Mouse (Mus musculus): Measurements from ENCODE around the gene Mrm3. TPM values are rescaled to one million over a fixed set of nuclear protein-coding genes. Genes with fewer than 3 reads are reported as not detected.

Mrm3 gene
- polyA plus RNA-seq, 1 experiment from 2014 or later = 24.7 TPM

- Histone ChIP-seq H3K4me2 (no peak overlapping the region), H3K36me3 (peaks cover 17% of the 10 kb centered on the region), H3K4me3 (replicated peaks) (no peak overlapping the region), H3K4me1 (0 out of 2 replicates have a peak, but pooled peaks cover 5% of the 10 kb centered on the region), H3K27ac (peak overlapping the region; percentile 44; the same call in 1 of the 2 replicates), H3K9me3 (no peaks in the 10 kb centered on the region), H3K9ac (no peak overlapping the region), H3K27me3 (replicated peaks) (no peaks in the 10 kb centered on the region)
- WGBS = 67% methylated on average over 4 of the region's 4 CpGs
- no peak for ATAC-seq (ENCODE audit: insufficient read depth, low FRiP score, low read depth)
Measured at GRCm38 (mm10) chr11:76253918-76254264, 10.4 kb downstream of the Mrm3 start.

GRCm38 (mm10) chr11:76255431-76256001 lies 12.0 kb downstream of the Mrm3 start:
- no peak overlapping the region for H3K27ac ChIP-seq
- H3K36me3 ChIP-seq = peaks cover 8% of the 10 kb centered on the region
- WGBS = 64% methylated on average over 4 of the region's 4 CpGs
- 0 out of 2 replicates have a peak, but pooled peaks cover 5% of the 10 kb centered on the region for H3K4me1 ChIP-seq
- H3K4me2 ChIP-seq = no peak overlapping the region
- no peaks in the 10 kb centered on the region for H3K27me3 ChIP-seq (replicated peaks)
- H3K9me3 ChIP-seq = no peaks in the 10 kb centered on the region
- H3K9ac ChIP-seq = no peak overlapping the region
- no peak overlapping the region for H3K4me3 ChIP-seq (replicated peaks)
- no peak for ATAC-seq (ENCODE audit: insufficient read depth, low FRiP score, low read depth)

- H3K36me3 ChIP-seq = peaks cover 3% of the 10 kb centered on the region; the same call in 1 of the 2 replicates
- H3K4me2 ChIP-seq = no peak overlapping the region
- no peaks in the 10 kb centered on the region for H3K27me3 ChIP-seq (replicated peaks)
- H3K4me1 ChIP-seq = 0 out of 2 replicates have a peak, but pooled peaks cover 5% of the 10 kb centered on the region
- no peaks in the 10 kb centered on the region for H3K9me3 ChIP-seq
- no peak for ATAC-seq (ENCODE audit: insufficient read depth, low FRiP score, low read depth)
- H3K4me3 ChIP-seq (replicated peaks) = no peak overlapping the region
- no peak overlapping the region for H3K27ac ChIP-seq
- no peak overlapping the region for H3K9ac ChIP-seq
- 42% methylated on average over 5 of the region's 5 CpGs for WGBS
Measured at GRCm38 (mm10) chr11:76256129-76256528, 12.6 kb downstream of the Mrm3 start.

GRCm38 (mm10) chr11:76257386-76257785 lies 13.9 kb downstream of the Mrm3 start:
- no peak overlapping the region for H3K27ac ChIP-seq
- H3K9me3 ChIP-seq = no peaks in the 10 kb centered on the region
- H3K36me3 ChIP-seq = peaks cover 3% of the 10 kb centered on the region; the same call in 1 of the 2 replicates
- H3K4me3 ChIP-seq (replicated peaks) = no peak overlapping the region
- no peak overlapping the region for H3K4me2 ChIP-seq
- 0 out of 2 replicates have a peak, but pooled peaks cover 5% of the 10 kb centered on the region for H3K4me1 ChIP-seq
- no peaks in the 10 kb centered on the region for H3K27me3 ChIP-seq (replicated peaks)
- no peak for ATAC-seq (ENCODE audit: insufficient read depth, low FRiP score, low read depth)
- no peak overlapping the region for H3K9ac ChIP-seq
- 73% methylated on average over 4 of the region's 4 CpGs for whole genome bisulfite sequencing

DNA sequence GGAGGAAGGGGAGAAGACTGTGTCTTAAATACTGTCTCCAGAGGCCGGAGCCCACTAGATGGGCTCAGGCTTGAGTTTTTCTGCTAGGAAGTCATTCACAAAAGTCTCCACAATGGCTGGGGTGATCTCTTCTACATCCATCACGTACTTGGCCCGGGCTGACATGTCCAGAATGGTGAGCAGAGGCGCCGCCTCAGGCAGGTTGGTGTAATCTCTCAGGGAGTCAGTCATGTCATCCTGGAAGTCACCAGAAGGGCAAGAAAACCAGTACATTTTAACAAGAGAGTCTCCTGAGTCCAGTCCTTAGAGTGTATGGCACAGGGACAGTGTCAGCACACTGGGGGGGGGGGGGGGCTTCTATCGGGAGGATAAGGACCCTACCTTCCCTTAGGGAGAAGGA lies 15.0 kb downstream of the Mrm3 start:
- H3K27me3 ChIP-seq (replicated peaks) = no peaks in the 10 kb centered on the region
- no peak overlapping the region for H3K27ac ChIP-seq
- 0 out of 2 replicates have a peak, but pooled peaks cover 9% of the 10 kb centered on the region for H3K4me1 ChIP-seq
- 72% methylated on average over 6 of the region's 6 CpGs for WGBS
- H3K9me3 ChIP-seq = no peaks in the 10 kb centered on the region
- H3K4me3 ChIP-seq (replicated peaks) = no peak overlapping the region
- H3K4me2 ChIP-seq = no peak overlapping the region
- ATAC-seq (ENCODE audit: insufficient read depth, low FRiP score, low read depth) = no peak
- H3K36me3 ChIP-seq = peaks cover 3% of the 10 kb centered on the region; the same call in 1 of the 2 replicates
- H3K9ac ChIP-seq = no peak overlapping the region

DNA sequence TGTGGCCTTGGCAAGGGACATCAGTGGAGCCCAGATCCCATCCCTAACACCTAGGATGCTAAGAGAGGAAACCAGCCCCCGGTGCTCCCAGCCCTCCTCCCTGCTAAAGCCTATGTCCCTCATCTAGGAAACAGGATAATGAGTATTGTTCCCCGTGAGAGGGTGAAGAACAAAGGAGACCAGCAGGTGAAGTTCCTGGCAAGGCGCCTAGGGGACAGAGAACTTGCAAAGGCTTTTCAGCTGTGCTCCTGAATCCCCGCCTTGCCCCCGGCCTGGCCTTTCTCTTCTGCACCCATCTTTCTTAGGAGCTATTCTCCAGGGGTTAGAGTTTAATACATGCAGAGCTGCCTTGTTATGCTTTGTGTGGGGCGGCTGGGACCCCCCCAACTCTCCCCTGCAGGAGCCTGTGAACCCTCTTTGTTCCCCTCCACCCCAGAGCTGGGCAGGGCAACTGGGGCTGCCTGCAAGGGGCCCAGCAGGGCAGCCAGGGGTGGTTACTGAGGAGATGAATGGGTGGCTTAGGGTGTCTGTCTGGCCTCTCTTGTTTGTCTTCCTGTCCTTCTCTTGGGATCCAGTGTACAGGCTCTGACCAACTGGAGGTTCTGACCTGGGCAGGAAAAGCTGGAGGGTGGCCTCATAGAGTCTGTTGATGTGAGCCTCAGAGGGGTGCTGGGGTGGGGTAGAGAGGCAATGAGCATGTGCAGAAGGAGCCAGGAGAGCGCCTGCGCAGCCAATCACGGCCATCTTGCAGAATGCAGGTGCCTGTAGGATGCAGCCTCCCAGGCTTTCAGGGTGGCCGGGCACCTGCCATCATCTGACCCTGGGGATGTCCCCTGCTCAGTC lies 16.9 kb downstream of the Mrm3 start:
- no peak overlapping the region for H3K4me3 ChIP-seq (replicated peaks)
- 65% methylated on average over 10 of the region's 10 CpGs for WGBS
- H3K27ac ChIP-seq = no peak overlapping the region
- no peak overlapping the region for H3K4me2 ChIP-seq
- no peak overlapping the region for H3K9ac ChIP-seq
- ATAC-seq (ENCODE audit: insufficient read depth, low FRiP score, low read depth) = no peak
- no peaks in the 10 kb centered on the region for H3K27me3 ChIP-seq (replicated peaks)
- H3K4me1 ChIP-seq = 0 out of 2 replicates have a peak, but pooled peaks cover 4% of the 10 kb centered on the region
- no peaks in the 10 kb centered on the region for H3K9me3 ChIP-seq
- peaks cover under 1% of the 10 kb centered on the region; the same call in 1 of the 2 replicates for H3K36me3 ChIP-seq

DNA sequence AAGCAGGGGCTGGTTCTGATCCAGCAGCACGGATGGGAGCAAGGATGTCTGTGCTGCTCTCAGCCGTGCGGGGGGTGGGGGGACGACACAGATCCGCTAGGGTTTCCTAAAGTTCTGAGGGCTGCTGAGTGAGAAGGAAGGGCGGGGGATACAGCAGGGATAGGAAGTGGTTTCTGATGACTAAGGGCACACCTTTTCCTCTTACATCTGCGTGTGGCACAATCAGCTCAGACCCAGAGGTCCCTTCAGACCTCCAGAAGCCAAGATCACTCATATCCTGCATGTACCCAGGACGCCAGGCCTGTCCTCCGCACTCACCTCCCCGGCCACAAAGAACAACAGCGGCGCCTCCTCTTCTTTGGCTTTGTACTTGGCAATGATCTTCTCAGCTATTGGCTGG lies 17.7 kb downstream of the Mrm3 start:
- no peaks in the 10 kb centered on the region; the same call in 1 of the 2 replicates for H3K36me3 ChIP-seq
- H3K9me3 ChIP-seq = no peaks in the 10 kb centered on the region
- no peak for ATAC-seq (ENCODE audit: insufficient read depth, low FRiP score, low read depth)
- H3K9ac ChIP-seq = no peak overlapping the region
- no peak overlapping the region for H3K4me3 ChIP-seq (replicated peaks)
- H3K27me3 ChIP-seq (replicated peaks) = no peaks in the 10 kb centered on the region
- 64% methylated on average over 12 of the region's 12 CpGs for WGBS
- H3K4me2 ChIP-seq = no peak overlapping the region
- H3K4me1 ChIP-seq = 0 out of 2 replicates have a peak, but pooled peaks cover 4% of the 10 kb centered on the region
- H3K27ac ChIP-seq = no peak overlapping the region

- Histone ChIP-seq H3K4me1 (0 out of 2 replicates have a peak, but pooled peaks cover 4% of the 10 kb centered on the region), H3K27me3 (replicated peaks) (no peaks in the 10 kb centered on the region), H3K4me3 (replicated peaks) (no peak overlapping the region), H3K9ac (no peak overlapping the region), H3K4me2 (no peak overlapping the region), H3K27ac (no peak overlapping the region), H3K36me3 (no peaks in the 10 kb centered on the region), H3K9me3 (no peaks in the 10 kb centered on the region)
- ATAC-seq (ENCODE audit: insufficient read depth, low FRiP score, low read depth) = no peak
- 38% methylated on average over 19 of the region's 19 CpGs for WGBS
Measured at GRCm38 (mm10) chr11:76262611-76263351, 19.3 kb downstream of the Mrm3 start.

- 59% methylated on average over 7 of the region's 7 CpGs for WGBS
- no peak for ATAC-seq (ENCODE audit: insufficient read depth, low FRiP score, low read depth)
Measured at GRCm38 (mm10) chr11:76267550-76267949, 24.0 kb downstream of the Mrm3 start.

DNA sequence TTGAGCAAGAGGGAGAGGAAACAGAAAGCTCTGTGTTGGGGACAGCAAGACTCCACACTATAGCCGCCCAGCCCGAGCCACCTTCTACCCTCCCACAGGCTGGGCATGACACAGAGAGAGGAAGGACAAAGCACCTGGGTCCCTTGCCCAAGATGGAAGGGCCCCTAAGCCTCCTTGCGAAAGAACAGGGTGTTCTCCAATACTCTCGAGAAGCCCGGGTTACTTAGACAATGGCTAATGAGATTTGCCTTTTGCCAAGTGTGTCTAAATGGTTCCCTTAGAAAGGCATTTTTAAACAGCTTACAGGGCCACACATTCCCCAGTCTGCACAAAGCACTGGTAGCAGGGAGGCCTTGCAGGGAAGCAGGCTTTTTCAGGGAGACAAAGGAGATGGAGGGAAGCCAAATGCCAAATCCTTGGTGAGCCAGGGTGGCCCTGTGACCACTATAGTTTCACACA lies 24.5 kb downstream of the Mrm3 start:
- Histone ChIP-seq H3K27me3 (replicated peaks) (no peaks in the 10 kb centered on the region), H3K4me1 (0 out of 2 replicates have a peak, but pooled peaks cover 1% of the 10 kb centered on the region), H3K27ac (peak overlapping the region; percentile 45), H3K36me3 (peaks cover 7% of the 10 kb centered on the region; the same call in 1 of the 2 replicates), H3K4me3 (replicated peaks) (no peak overlapping the region), H3K9me3 (no peaks in the 10 kb centered on the region), H3K4me2 (no peak overlapping the region), H3K9ac (no peak overlapping the region)
- ATAC-seq (ENCODE audit: insufficient read depth, low FRiP score, low read depth) = no peak
- 60% methylated on average over 5 of the region's 5 CpGs for WGBS

More at GRCm38 (mm10) chr11:76267550-76267949, 24.0 kb downstream of the Mrm3 start:
- H3K9me3 ChIP-seq = no peaks in the 10 kb centered on the region
- H3K27ac ChIP-seq = peak overlapping the region; percentile 45; the same call in 1 of the 2 replicates
- H3K9ac ChIP-seq = no peak overlapping the region
- peaks cover 4% of the 10 kb centered on the region; the same call in 1 of the 2 replicates for H3K36me3 ChIP-seq
- H3K4me1 ChIP-seq = 0 out of 2 replicates have a peak, but pooled peaks cover 4% of the 10 kb centered on the region
- no peaks in the 10 kb centered on the region for H3K27me3 ChIP-seq (replicated peaks)
- no peak overlapping the region for H3K4me3 ChIP-seq (replicated peaks)
- H3K4me2 ChIP-seq = no peak overlapping the region

DNA sequence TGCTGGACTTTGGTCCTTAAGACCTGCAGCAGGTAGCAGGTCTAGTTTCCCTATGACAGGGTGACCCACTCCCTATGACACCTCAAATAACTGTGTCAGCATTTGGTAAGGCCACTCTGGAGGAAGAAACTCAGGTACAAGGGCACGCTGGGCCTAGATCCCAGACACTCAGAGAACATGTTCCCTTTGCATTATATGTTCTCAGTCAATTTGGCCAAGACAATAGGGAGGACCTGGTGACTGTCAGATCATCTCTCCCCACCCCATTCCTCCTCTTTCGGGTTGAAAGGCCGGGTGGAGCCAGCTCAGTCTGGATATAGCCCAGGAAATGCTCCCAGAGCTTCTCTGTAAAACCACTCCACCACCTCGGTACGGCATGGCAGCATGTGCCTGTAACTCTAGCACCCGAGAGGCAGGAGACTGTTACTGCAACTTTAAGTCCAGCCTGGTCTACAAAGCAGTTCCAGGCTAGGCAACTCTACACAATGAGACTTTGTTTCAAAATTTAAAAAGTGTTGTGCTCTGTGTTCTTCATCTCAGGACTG lies 25.1 kb downstream of the Mrm3 start:
- H3K9me3 ChIP-seq = no peaks in the 10 kb centered on the region
- H3K4me3 ChIP-seq (replicated peaks) = no peak overlapping the region
- H3K27ac ChIP-seq = peak overlapping the region; percentile 45; the same call in 1 of the 2 replicates
- no peaks in the 10 kb centered on the region for H3K4me1 ChIP-seq
- no peaks in the 10 kb centered on the region for H3K27me3 ChIP-seq (replicated peaks)
- peaks cover 13% of the 10 kb centered on the region; the same call in 1 of the 2 replicates for H3K36me3 ChIP-seq
- no peak overlapping the region for H3K9ac ChIP-seq
- no peak overlapping the region for H3K4me2 ChIP-seq
- ATAC-seq (ENCODE audit: insufficient read depth, low FRiP score, low read depth) = no peak
- WGBS = 67% methylated on average over 6 of the region's 6 CpGs

Measured in stomach, embryonic 15.5 days (tissue).